Mouse (Mus musculus) ES-CJ7 (cell line): Measurements from ENCODE around the gene Slc7a7.

ENCODE experiments used
- DNase-seq: peaks from one replicate; pipeline ENCODE4 v3.0.0; 2011; ENCODE audit warnings: low read depth, low spot score

Gene Slc7a7

GRCm38 (mm10) chr14:54328548-54328947, 89.0 kb downstream of the Slc7a7 start:
- no peak for DNase-seq

- DNase-seq: no peak
These were observed 93.1 kb downstream of the Slc7a7 start for GRCm38 (mm10) chr14:54324486-54324885.

DNA sequence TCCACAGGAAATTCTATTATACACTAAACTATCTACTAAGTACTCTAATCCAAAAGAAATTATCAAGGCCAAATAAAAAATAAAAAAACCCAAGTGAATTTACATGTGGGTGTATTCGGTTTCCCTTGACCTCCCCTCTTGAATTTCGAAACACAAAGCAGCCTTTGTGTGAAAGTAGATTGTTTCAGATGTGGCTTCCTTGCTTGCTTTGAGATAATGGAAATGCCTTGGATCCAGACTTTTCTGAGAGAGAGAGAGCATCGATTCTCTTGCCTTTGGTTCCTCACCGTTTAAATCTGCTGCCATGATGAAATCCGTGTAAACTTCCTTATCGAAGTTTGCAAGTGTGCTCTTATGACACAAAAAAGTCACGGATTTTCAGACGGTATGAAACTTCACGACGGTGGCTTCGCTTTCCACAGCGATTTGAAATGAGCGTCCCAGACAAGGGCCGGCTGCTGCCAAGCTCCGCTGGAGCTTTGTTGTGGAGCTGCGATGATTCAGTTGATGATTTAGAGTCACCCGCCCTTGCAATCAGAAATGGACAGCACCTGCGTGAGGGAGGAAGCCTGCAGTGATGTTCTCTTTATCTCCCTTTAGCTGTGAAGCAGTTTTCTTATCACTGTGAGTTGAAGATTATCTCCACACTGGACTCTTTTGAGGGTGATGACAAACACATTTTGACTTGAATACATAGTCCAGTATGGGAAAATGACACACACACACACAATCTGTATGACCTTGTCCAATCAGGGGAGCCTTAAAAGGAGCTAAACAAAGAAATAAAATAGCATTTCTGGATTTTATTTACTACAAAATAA, 95.8 kb downstream of the Slc7a7 start:
- DNase-seq: peak; percentile 60
